Mouse (Mus musculus): Measurements from ENCODE around the gene Hlcs.

DNA sequence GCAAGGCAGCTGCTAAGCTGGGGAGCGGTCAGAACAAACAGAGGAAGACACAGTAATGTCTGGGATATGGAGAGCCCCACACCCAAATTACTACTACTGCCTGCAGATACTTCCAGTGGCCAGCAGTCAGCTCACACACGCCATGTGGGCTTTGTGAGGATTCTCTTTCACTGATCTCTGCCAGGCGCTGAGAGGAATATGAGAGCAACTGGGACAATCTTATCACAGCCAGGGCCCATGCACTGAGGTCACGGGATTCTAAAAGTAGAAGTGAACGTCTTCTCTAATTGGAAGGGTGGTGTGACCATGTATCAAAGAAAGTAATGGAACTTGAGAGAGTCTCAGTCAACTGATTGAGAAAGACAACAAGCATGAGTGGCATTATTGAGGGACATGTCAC lies 123.1 kb downstream of the Hlcs start:
- TF ChIP-seq EP300 (optimal IDR thresholded peaks at IDR 0.05) (no peak), CTCF (IDR thresholded peaks at IDR 0.05; ENCODE audit: low read depth) (no peak)
